Mouse (Mus musculus): ENCODE measurements around the gene Elf2. TPM values are rescaled to one million over a fixed set of nuclear protein-coding genes. Genes with fewer than 3 reads are reported as not detected.
A peak's percentile ranks its signal among the peaks of the same experiment; 100 is the strongest.

Elf2 gene
- total and polyA plus RNA-seq, 3 experiments = 31.2 to 41.2 (median 32.2) TPM

DNA sequence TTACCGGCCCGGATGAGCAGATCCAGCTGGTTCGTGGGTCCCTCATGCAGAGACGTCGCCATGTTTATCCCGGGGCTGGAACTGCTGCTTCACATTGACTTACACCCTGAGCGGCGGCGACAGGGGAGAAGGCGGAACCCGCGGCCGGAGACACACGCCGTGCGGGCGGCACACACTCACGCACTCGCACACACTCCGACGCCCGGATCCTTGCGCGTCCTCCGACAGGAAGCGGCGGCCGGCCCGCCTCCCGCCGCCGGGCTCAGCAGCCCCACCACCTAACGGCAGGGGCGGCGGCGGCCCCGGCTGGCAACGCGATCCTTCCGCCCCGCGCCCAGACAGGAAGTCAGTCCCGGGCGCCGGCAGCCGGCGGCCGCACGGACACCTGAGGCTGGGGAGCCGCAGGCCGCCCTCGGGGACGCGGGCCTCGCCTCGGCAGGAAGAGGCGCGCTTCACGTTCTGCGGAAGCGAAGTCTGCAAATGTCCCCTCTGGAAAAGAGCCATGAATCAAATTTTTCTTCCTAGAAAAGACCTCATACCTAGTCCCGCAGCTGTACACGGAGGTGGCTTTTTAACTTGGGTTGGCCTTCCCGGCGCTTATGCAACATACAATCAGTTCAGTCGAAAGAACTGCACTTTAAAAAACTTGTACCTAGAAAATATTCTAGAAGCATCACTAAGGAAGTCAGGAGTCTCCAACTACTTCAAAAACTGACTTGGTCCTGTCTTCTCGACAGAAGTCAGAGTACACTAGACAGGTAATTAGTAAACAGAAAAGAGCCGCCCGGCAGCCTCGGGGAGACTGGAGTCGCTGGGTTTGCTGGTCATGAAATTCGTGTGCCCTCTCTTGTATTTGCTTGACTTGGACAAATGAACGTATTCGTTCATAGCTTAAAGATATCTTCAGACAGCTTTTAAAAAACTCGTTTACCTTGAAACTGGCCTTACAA is 63.0 kb downstream of the Elf2 start:
- peak overlapping the region; percentile 99 for H3K9ac ChIP-seq (ENCODE audit: insufficient read depth, low read depth)
- no peaks in the 10 kb centered on the region for H3K27me3 ChIP-seq (replicated peaks)
- peak overlapping the region; percentile 78 to 99 (median 90) for H3K4me3 ChIP-seq (replicated peaks in 1 of 3; ENCODE audit: low read depth in 2 of 3, low read length in 2 of 3, poor library complexity in 1 of 3)
- DNase-seq (ENCODE audit: extremely low read depth) = peak; percentile 74
- H3K79me2 ChIP-seq (replicated peaks; ENCODE audit: control insufficient read depth, extremely low read depth, insufficient read depth, poor library complexity, severe bottlenecking) = peaks cover 27% of the 10 kb centered on the region
- H3K27ac ChIP-seq (ENCODE audit: insufficient read depth, low read depth) = peak overlapping the region; percentile 97
- H3K4me1 ChIP-seq (ENCODE audit: control insufficient read depth in 1 of 2, insufficient read depth in 2 of 2) = peaks cover 7 to 15% of the 10 kb centered on the region in 2 experiments; a peak in 3 of 4 replicates
- peaks cover 0 to 5% of the 10 kb centered on the region in 2 experiments for H3K36me3 ChIP-seq (replicated peaks in 1 of 2; ENCODE audit: control insufficient read depth in 1 of 2, insufficient read depth in 1 of 2, low read length in 1 of 2)
- dilution Hi-C loops (cut with MboI; ENCODE audit: extremely low pct_ligation_motif_present, extremely low pct_unique_long_range_greater_than_20kb, low sequenced_read_pairs) (no loop called here), in situ Hi-C loops (cut with MboI; ENCODE audit: low pct_ligation_motif_present, low pct_unique_long_range_greater_than_20kb, low sequenced_read_pairs) (no loop called here)
- H3K4me2 ChIP-seq (ENCODE audit: insufficient read depth, low read depth, poor library complexity, severe bottlenecking) = peak overlapping the region; percentile 51
- H3K9me3 ChIP-seq (replicated peaks; ENCODE audit: low read length) = no peaks in the 10 kb centered on the region
- peak; percentile 82 for TF ChIP-seq ELF1 (IDR thresholded peaks at IDR 0.05; ENCODE audit: low read depth, low read length)
- peak; percentile 81 for TF ChIP-seq POLR2A (IDR thresholded peaks at IDR 0.05; ENCODE audit: low read depth, low read length)
- no peak for TF ChIP-seq JUND (conservative IDR thresholded peaks at IDR 0.05; ENCODE audit: low read depth, low read length)
- peak; percentile 62; the same call in 1 of the 2 replicates for TF ChIP-seq POLR2AphosphoS2 (IDR thresholded peaks at IDR 0.05; ENCODE audit: low read depth, low read length)
- TF ChIP-seq CHD2 (IDR thresholded peaks at IDR 0.05; ENCODE audit: low read length) = 0 out of 2 replicates have a peak, but pooled peaks have one; percentile 47
- peak; percentile 73; the same call in 1 of the 2 replicates for TF ChIP-seq KAT2A (IDR thresholded peaks at IDR 0.05; ENCODE audit: insufficient replicate concordance, low read length)
- peak; percentile 95 for TF ChIP-seq UBTF (IDR thresholded peaks at IDR 0.05; ENCODE audit: low read depth, low read length)
- TF ChIP-seq MEF2A (IDR thresholded peaks at IDR 0.05; ENCODE audit: borderline replicate concordance, low read depth, low read length) = peak; percentile 64; the same call in 1 of the 2 replicates
- TF ChIP-seq USF1 (IDR thresholded peaks at IDR 0.05; ENCODE audit: low read depth, low read length) = no peak
- no peak for TF ChIP-seq ZNF384 (IDR thresholded peaks at IDR 0.05; ENCODE audit: low read depth, low read length)
- TF ChIP-seq HCFC1 (IDR thresholded peaks at IDR 0.05; ENCODE audit: low read depth, low read length) = peak; percentile 69
- TF ChIP-seq TCF12 (IDR thresholded peaks at IDR 0.05; ENCODE audit: low read depth, low read length) = peak; percentile 86
- no peak for TF ChIP-seq MAFK (IDR thresholded peaks at IDR 0.05; ENCODE audit: insufficient replicate concordance, low read length)
- peak; percentile 70; the same call in 1 of the 2 replicates for TF ChIP-seq MXI1 (IDR thresholded peaks at IDR 0.05; ENCODE audit: low read depth, low read length)
- no peak for TF ChIP-seq E2F4 (IDR thresholded peaks at IDR 0.05; ENCODE audit: insufficient replicate concordance, low read depth, low read length)
- no peak for TF ChIP-seq ETS1 (conservative IDR thresholded peaks at IDR 0.05; ENCODE audit: low read depth, low read length)
- peak; percentile 65 for TF ChIP-seq BHLHE40 (IDR thresholded peaks at IDR 0.05; ENCODE audit: low read depth, low read length)
- TF ChIP-seq GABPA (IDR thresholded peaks at IDR 0.05; ENCODE audit: insufficient replicate concordance, low read depth, low read length) = no peak
- peak; percentile 91 for TF ChIP-seq NELFE (IDR thresholded peaks at IDR 0.05; ENCODE audit: low read depth, low read length)
- TF ChIP-seq SIN3A (IDR thresholded peaks at IDR 0.05; ENCODE audit: low read length) = peak; percentile 70; the same call in 1 of the 2 replicates
- peak; percentile 79; the same call in 1 of the 2 replicates for TF ChIP-seq ZMIZ1 (IDR thresholded peaks at IDR 0.05; ENCODE audit: low read depth, low read length)
- TF ChIP-seq IRF4 (IDR thresholded peaks at IDR 0.05; ENCODE audit: low read depth, low read length) = peak; percentile 37
- TF ChIP-seq MAX (IDR thresholded peaks at IDR 0.05; ENCODE audit: low read length) = 0 out of 2 replicates have a peak, but pooled peaks have one; percentile 42
- TF ChIP-seq NRF1 (IDR thresholded peaks at IDR 0.05; ENCODE audit: low read depth, low read length) = no peak; the same call in 1 of the 2 replicates
- TF ChIP-seq TBP (conservative IDR thresholded peaks at IDR 0.05; ENCODE audit: low read depth, low read length) = no peak
- TF ChIP-seq SMC3 (IDR thresholded peaks at IDR 0.05; ENCODE audit: low read depth, low read length) = no peak
- TF ChIP-seq EP300 (IDR thresholded peaks at IDR 0.05; ENCODE audit: low read length) = no peak
- TF ChIP-seq CHD1 (IDR thresholded peaks at IDR 0.05; ENCODE audit: low read depth, low read length) = peak; percentile 93
- no peak for TF ChIP-seq RAD21 (IDR thresholded peaks at IDR 0.05; ENCODE audit: low read depth, low read length)
- no peak for TF ChIP-seq ZC3H11A (IDR thresholded peaks at IDR 0.05; ENCODE audit: low read depth, low read length)
- no peak for TF ChIP-seq USF2 (conservative IDR thresholded peaks at IDR 0.05; ENCODE audit: low read depth, low read length)
